Mouse (Mus musculus): ENCODE measurements at regions not wholly inside any gene's neighbourhood (a gene's known extent, or its start where the extent isn't known, plus 50 kb on each side); places are given as distances from the start of the nearest gene placed in this dataset.

GRCm38 (mm10) chr5:51108737-51109136, 458.8 kb downstream of the Ppargc1a start:
- TF ChIP-seq CTCF (IDR thresholded peaks at IDR 0.05; ENCODE audit: control insufficient read depth, insufficient read depth, insufficient read length) (no peak), USF1 (IDR thresholded peaks at IDR 0.05; ENCODE audit: low read depth) (no peak), MAX (IDR thresholded peaks at IDR 0.05) (no peak), MYOG (IDR thresholded peaks at IDR 0.05; ENCODE audit: control insufficient read depth, extremely low read depth, insufficient read length) (no peak)
